Mouse (Mus musculus) MEL (cell line): ENCODE data around the gene 2900011O08Rik.

Experiments
- CTCF ChIP-seq, 3 experiments: IDR thresholded peaks in 2 of 3; conservative IDR thresholded peaks in 1 of 3; 2 replicates each; pipeline ENCODE4 v1.5.1; 2011 to 2012; ENCODE audit warnings: low read length in 3 of 3, low read depth in 2 of 3, mild to moderate bottlenecking in 2 of 3, improper control_type of control experiment in 1 of 3, inconsistent platforms in 1 of 3, mixed read lengths in 1 of 3, moderate library complexity in 1 of 3; ENCODE audit not compliant: control insufficient read depth in 1 of 3, insufficient read depth in 1 of 3, poor library complexity in 1 of 3, severe bottlenecking in 1 of 3
- EP300 ChIP-seq, 2 experiments: IDR thresholded peaks; 2 replicates each; pipeline ENCODE4 v1.6.1; 2011; ENCODE audit warnings: improper control_type of control experiment in 2 of 2, low read length in 2 of 2, low read depth in 1 of 2, mild to moderate bottlenecking in 1 of 2
- GABPA ChIP-seq: IDR thresholded peaks from 2 replicates; pipeline ENCODE4 v1.6.1; 2012; ENCODE audit warnings: low read depth, mild to moderate bottlenecking, inconsistent platforms, low read length, improper control_type of control experiment, moderate library complexity
- RCOR1 ChIP-seq: IDR thresholded peaks from 2 replicates; pipeline ENCODE4 v1.6.1; 2012; ENCODE audit warnings: low read depth, mild to moderate bottlenecking, inconsistent platforms, low read length, improper control_type of control experiment
- TAL1 ChIP-seq: IDR thresholded peaks from 2 replicates; pipeline ENCODE4 v1.6.1; 2012; ENCODE audit warnings: mild to moderate bottlenecking, inconsistent platforms, low read length, moderate library complexity, mixed read lengths
- ZKSCAN1 ChIP-seq: IDR thresholded peaks from 2 replicates; pipeline ENCODE4 v1.6.1; 2012; ENCODE audit warnings: low read depth, mild to moderate bottlenecking, inconsistent platforms, low read length, improper control_type of control experiment, moderate library complexity
- ZMIZ1 ChIP-seq: IDR thresholded peaks from 2 replicates; pipeline ENCODE4 v1.6.1; 2012; ENCODE audit warnings: low read depth, mild to moderate bottlenecking, inconsistent platforms, low read length, improper control_type of control experiment, moderate library complexity

DNA sequence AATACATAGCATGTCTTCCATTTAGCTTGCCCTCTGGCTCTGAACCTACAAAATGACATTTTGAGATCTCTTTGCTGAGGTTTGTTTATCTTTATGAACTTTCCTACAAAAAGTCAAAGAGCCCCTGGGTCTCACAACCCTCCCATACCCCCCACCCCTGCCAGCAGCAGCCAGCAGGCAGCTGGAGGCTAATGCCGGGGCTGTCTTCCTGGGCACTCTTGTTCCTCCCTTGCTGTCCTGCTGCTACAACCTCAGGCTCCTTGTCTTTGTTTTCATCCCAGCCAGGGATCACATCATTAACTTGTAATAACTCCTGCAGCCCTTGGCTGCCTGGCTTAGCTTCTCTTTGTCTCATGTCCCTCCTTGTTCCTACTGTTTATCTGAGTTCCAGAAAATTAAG lies 68.9 kb downstream of the 2900011O08Rik start:
- TF ChIP-seq ZKSCAN1 (no peak), EP300 (IDR thresholded peaks at IDR 0.05; ENCODE audit: low read depth in 1 of 2, low read length in 2 of 2) (no peak), TAL1 (no peak), CTCF (IDR thresholded peaks at IDR 0.05 in 2 of 3, conservative IDR thresholded peaks at IDR 0.05 in 1 of 3; ENCODE audit: control insufficient read depth in 1 of 3, insufficient read depth in 1 of 3, low read depth in 2 of 3, low read length in 3 of 3, poor library complexity in 1 of 3, severe bottlenecking in 1 of 3) (no peak), GABPA (no peak), ZMIZ1 (no peak), RCOR1 (no peak)
